Mouse (Mus musculus) granulocyte monocyte progenitor cell, adult 5-6 weeks (primary cell): ENCODE measurements around the gene Elk3. TPM values are rescaled to one million over a fixed set of nuclear protein-coding genes. Genes with fewer than 3 reads are reported as not detected.

Source experiments
- ATAC-seq: replicated peaks from 2 replicates; pipeline ENCODE4 v1.8.0; 2016; ENCODE audit warnings: mild to moderate bottlenecking, moderate TSS enrichment, inconsistent platforms; ENCODE audit not compliant: poor library complexity, severe bottlenecking
- total RNA-seq, 2 experiments: library from RNA; stranded (forward) in 1 of 2; stranded (reverse) in 1 of 2; fragments of 200-712, 200-1000 nt in 1 of 2; fragments of >200 nt in 1 of 2; fragmentation: Nextera tagmentation in 1 of 2; gene quantifications; 2 replicates each; pipeline ENCODE4 v1.2.3; 2014 to 2017

Gene Elk3
- total RNA-seq, 2 experiments from 2014 or later = 16.3 to 32.0 TPM

DNA sequence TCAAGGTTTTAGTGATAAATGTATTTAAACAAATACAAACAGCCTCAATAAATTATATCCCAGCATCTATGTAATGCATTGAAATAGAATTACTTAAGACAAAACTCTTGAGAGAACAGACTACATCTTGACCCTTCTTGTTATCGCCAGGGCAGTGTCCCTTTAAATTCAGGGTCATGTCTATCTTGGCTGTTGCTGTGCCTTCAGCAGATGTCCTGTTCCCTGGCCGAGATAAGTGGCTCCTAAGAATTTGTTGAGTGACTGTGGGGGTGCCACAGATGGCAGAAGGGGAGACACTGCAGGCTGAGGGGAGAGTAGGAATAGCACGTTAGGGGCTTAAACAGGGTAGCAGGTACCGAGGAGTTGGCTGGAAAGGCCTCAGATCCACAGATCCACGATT is 22.3 kb upstream of the Elk3 start:
- ATAC-seq = no peak

DNA sequence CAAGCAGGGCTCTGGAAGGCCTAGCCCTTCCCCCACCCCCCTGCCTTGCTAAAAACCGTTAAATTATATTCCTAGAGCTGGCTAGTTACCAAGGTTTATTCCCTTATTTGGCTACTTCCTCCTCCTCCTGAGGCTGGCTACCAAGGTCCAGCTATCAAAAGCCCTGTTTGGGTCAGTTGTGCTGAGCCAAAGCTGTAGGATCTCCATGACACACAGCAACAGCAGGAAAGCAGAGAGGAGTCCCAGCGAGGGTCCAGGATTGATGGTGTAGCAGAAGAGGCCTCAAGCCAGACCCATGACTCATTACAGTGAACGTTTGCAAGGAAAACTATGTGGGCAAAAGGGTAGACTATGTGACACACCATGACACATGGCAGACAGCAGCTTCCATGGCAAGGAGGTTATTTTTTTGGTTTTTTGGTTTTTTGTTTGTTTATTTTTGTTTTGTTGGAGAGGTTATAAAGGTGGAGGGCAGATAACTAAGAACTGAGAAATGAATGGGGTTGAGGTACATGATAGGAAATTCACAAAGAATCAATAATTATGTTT is 21.4 kb upstream of the Elk3 start:
- ATAC-seq = no peak

DNA sequence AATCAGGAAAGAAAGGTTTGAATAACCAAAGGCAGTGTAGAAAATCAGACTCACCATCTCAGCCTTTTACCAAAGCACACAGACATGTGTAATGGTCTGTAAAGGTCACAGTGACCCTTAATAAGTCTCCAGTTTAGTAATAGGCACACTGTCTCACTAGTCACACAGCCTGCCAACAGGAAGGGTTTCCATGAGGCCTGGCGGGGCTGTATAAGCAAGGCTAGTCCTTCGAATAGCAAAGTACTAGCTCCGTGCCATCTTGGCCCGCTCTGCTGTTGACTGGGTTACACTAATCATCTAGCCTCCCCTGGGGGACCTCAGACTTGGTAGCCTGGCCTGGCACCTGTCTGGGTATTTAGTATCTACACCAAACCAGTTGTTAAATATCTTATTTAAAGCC is 20.6 kb upstream of the Elk3 start:
- no peak for ATAC-seq

DNA sequence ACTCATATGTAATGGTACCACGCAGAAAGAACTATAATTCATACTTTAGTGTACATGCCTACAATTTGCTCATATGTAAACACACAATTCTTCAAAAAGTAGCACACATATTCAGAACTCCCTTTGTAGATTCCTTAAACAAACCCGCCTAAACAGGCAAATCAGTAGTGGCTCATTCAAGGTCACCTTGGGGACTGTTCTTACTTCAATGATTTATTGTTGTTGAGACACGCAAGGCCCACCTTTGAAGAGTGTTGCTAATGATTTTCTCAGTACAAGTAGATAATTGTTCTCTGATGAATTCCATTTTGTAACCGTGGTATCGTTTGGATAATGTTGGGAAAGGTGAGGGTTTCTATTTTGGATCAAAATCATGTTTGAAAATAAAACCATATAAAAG is 17.4 kb upstream of the Elk3 start:
- no peak for ATAC-seq

DNA sequence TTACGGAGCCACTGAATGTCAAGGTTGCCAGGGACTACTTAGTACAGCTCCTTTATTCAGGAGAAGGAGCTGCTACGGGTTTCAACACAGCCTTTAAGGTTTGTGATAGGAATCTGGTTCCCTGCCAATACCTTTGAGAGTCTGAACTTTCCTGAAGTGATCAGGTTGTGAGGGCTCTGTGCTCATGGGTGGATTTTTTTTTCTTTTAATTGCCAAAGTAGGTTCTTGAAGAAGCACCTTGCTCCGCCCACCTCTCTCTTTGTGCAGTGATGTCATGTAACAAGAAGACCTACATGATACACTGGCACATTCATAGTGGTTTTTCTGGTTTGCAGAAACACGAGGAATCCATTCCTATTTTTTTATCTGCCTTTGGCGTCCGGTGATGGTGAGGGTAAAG is 16.3 kb upstream of the Elk3 start:
- no peak for ATAC-seq

DNA sequence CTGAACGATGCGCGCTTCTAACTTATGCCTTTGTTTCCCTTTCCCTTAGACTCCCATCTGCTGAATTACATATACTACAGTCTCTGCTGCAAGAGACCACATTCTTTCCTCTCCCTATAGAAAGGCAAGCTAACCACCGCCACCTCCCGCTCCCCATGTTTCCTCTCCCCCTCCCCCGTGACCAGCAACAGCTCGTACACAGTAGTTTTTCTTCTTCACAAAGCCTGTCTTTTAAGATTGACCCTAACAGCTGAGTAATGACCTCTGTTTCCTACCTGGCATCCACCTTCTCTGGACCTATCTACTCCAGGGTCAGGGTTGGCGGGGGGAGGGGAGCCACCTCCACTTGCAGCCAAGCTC is 15.8 kb upstream of the Elk3 start:
- ATAC-seq = peak; percentile 29

DNA sequence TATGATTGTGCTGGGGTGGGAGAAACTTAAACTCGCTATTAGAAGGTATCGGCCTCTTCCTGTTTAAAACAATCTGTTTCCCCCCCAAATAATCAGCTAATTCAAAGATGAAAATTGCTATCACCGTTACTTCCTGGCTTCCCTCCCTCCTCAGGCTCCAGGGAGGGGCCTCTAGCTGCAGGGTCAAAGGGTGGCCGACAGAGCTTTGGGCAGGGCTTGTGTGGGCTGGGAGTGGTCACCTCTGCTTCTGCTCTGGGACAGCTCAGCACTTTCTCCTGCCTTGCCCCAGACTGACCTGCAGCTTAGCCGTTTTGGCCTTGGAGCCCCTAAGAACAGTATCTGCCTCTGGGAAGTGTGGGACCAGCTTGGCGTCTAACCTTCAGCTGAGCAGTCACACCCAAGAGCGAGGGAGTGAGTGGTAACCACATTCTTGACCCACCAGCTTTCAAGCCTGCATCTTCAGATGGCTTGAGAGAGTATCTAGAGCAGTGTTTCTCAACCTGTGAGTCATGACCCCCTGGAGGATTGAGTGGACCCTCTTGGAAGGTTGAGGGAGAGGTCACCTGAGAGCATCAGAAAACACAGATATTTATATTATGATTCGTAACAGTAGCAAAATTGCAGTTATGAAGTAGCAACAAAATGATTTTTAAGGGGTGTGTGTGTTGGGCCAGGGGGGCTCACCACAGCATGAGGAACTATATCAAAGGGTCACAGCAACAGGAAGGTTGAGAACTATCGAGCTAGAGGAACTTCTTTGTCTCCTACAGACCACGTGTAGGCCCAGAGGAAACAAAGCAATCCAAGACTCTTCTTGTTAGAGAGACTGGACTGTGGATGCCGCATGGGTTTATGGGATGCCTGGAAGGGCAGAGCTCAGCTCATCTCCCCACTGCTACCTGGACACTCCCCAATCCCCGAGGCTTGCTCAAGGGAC is 15.1 kb upstream of the Elk3 start:
- peak; percentile 69 for ATAC-seq

DNA sequence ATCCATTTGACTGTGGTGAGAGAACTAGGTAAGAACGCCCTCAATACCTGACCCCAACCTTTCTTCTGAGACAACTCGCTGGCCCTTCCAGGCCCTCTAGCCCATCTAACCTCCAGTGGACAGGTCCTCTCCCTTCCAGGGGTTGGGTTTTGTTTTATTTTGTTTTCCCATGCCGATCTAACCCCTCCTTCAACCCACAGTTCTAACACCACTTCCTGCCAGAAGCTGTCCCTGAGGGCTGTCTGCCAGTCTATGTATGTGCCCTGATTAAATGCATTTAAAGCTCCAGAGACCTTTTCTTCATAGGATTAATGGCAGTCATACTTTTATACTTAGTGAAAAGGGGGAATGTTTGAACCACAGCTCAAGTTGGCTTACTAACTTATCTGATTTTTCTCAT is 14.4 kb upstream of the Elk3 start:
- ATAC-seq = no peak

DNA sequence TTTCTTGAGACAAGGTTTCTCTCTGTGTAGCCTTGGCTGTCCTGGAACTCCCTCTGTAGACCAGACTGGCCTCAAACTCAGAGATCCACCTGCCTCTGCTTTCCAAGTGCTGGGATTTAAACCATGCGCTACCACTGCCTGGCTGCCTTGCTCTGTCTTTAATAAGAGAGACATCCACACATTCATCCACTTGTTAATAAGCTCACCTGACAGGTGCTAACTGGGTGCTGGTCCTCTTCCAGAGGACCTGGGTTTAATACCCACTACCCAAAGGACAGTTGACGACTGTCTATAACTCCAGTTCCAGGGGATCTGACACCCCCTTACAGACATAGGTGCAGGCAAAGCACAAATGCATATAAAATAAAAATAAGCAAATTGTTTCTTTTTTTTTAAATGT is 13.5 kb upstream of the Elk3 start:
- no peak for ATAC-seq

DNA sequence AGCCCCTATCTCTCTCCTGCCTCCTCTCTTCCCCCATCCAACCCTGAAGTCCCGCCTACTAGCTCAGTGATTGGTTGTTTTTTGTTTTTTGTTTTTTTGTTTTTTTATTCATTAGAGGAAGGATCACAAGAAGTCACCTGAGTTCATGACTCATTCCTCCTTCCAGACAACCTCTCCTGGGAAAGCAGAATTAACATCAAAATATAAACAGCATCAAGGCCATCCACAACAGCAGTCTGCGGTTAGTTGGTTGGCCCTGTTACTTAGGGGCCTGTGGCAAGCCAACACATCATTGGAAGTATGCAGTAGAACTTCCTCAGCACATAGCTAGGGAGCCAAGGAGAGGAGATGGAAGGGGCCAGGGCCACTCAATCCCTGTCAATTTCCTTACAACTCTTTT is 12.7 kb upstream of the Elk3 start:
- ATAC-seq = no peak

DNA sequence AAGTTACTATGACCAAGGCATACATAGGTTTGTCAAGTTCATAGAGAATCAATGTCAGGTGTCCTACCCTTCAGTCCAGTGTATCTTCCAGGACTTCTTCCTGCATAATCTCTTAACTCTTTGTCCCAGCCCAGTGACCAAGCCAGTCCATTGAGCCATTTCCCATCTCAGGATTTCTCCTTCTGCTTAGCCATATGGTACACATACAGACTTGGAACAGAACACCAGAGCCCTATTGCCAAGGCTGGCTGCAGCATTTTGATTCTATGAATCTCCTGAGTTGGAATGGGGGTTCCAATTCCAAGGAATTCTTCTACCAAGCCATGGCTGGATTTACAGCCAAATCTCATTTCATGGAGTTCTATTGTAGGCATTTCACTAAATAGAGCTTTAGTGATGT is 10.8 kb upstream of the Elk3 start:
- ATAC-seq = no peak

DNA sequence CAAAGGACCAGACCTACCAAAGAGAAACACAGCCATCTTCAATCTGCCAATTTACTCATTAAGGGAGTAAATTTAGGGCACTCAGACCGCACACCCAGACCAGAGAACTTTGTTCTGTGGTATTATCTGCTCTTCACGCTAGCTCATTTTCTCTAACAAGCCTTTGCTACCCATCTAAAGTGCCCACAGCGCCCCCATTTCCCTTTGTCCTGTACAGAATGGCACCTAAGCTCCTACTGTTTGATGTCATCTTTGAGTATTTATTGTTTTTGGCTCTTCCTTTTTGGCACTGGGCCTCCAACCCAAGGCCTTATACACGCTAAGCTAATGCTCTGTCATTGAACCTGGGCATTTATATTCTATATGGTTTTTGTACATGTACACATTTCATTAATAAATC is 9.2 kb upstream of the Elk3 start:
- ATAC-seq = no peak

DNA sequence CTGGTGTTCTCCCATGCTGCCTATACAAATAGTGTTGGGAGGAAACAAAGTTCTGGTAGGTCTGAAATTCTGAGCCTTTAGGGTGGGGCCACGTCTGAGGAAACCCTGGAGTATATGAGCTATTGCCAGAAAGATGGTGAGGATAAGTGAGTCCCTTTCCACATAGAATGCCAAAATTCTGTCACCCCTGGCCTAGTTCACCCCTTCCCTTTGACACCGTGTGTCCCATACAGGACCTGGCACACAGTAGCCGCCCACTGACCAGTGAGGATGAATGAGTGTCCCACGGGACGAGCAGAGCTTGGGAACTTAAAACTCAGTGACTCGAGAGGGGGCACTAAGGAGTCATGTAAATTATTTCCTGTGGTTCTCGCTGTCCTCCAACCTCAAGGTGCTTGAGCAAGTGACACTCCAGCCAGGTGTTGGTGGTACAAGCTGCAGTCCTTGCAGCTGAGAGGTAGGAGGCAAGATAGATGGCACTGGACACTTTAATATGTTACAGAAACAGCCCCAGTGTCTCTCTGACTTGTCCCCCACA is 8.7 kb upstream of the Elk3 start:
- no peak for ATAC-seq

DNA sequence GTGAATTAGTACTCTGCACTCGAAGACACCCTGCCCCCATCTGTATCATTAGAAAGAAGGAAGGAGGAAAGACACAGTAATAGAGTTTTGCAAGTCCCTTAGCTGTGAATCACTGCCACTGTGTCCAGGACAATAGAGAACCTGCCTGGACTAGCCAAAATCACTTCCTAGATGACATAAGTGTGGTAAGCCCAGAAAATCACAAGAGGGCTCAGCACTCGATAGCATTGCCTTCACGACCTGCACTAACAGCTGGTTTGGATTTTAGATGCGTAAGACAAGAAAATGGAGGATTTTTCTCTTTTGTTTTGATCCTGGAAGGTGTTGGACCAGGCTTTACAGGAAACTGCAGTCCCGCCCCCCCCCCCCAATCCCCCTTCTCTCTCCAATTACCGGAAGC is 6.0 kb upstream of the Elk3 start:
- peak; percentile 90 for ATAC-seq

DNA sequence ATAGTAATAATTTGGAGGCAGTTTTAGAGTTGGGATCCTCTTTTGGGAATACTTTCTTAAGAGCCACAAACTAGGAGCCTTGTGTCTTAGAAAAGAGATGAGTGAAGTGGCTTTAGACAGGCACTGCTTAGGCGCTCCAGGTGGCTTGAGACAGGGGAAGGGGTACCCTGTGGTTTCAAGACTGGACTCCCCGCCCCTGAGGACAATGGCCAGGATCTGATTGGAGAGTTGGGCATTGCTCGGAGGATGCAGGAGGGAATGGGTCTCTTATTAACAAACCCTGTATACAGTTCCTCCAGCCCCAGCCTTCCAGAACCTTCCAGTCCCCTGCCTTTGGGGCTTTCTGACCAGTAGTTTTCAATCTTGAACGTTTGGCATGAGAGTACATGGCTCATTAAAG is 641 bp upstream of the Elk3 start:
- no peak for ATAC-seq

DNA sequence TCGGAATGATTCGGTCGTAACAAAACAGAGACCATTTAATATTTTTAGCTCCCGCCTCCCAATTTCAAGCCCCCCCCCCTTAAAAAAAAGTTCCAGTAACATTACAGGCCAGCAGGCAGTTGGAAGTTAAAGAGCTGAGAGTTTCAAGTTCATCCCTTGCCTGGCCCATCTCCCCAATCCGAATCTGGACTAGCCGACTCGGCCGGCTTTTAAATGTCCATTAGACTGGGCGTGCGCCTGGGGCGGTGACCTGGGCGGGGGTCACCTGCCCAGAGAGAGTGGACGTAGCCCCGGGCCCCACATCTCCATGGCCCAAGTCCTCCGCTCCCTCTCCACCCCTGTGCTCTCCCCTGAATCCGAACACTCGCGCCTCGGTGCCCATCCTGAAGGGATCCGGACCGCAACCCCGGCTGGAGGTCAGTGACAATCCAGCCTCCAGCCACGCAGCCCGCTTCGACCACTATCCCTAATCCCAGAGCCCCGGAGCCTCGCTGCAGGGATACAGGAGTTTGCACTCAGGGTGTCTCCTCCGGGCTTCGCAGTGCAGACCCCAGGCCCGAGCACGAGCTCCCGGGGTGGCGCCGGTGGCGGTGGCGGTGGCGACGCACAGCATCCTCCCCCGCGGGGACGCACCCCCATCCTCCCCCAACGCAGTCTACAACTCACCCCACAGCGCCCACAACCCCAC is 857 bp downstream of the Elk3 start:
- ATAC-seq = peak; percentile 23; the same call in 1 of the 2 replicates

DNA sequence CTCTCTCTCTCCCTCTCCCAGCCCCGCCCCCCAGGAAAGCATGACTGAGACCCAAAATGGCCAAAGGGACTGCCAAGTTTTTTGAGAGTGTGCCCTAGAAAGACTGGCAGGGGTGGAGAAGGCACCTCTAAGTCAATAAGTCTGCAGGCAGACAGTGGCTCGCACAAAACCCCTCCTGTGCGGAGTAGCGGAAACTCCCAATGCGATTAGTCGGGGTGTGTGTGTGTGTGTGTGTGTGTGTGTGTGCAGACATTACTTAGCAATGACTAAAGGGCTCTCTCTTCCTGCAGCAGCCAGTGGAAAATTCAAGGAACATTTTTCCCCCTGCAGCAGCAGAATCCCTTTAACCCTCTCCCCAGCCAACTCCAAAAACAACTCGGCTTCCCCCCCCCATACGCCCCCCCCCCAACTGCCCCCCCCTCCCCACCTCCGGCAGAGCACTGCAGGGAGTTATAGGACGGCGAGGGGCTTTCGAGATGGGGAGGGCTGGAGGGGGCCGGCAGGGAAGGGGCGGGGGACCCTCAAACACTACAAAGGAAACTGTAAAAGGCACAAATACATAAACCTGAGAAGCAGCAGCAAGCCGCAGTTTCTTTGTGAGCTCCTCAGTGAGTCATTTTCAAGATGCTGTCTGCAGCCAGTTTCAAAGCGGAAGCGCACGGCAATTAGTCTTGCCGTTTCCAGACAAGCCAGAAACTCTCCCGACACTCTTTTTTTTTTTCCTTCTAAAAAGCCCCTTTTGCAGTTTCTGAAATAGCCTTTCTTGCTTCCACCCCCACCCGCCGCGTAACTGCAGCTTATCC is 1.6 kb downstream of the Elk3 start:
- ATAC-seq = peak; percentile 58

DNA sequence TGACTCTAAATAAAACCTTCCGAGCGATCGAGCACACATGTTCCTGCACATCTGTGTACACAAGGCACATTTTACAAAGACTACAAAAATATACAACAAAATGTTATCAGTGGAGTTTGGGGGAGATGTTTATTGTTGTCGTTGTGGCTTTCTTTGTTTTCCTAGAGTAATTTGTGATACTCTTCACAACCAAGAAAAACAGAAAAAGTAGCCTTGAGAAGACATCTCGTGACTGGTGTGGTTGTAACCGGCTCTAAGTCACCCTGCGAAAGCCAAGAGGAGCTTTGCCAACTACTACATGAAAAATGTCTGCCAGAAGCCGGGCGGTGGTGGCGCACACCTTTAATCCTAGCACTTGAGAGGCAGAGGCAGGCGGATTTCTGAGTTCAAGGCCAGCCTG is 4.6 kb downstream of the Elk3 start:
- no peak for ATAC-seq

DNA sequence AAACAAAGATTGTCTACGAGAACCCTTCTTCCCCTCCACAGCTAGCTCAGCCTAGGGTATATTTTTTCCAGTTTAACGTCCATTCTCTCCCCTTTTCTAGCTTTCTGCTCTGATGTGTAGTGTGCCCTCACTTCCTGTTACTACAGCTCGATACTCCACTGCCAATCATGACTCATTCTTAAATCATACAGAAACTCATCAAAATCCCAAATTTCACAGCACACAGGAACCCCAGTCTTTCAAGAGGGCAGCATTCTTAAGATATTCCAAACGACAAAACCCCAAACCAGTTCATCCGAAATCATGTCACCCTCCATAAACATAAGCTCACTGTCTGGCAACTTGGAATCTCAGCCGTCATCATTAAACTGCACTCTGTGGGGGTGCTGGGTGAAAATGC is 5.0 kb downstream of the Elk3 start:
- peak; percentile 36; the same call in 1 of the 2 replicates for ATAC-seq

DNA sequence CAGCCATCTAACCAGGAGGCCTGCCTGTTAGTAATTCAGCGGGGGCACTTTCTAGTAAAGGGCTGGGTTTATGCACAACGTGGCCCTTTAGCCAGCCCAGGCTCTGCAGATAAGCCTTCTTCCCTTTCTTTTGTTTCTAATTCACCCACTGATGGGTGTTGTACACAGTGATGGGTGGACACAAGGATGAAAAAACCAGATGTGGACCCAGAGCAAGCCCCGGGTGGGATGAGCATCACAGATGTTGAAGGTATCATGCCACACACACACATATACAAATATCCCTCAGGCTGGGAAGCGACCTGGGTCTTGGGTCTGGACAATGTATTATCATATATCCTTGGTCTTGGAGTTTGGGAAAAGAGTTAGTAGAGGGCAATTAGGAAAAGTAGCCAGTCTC is 7.7 kb downstream of the Elk3 start:
- no peak for ATAC-seq

DNA sequence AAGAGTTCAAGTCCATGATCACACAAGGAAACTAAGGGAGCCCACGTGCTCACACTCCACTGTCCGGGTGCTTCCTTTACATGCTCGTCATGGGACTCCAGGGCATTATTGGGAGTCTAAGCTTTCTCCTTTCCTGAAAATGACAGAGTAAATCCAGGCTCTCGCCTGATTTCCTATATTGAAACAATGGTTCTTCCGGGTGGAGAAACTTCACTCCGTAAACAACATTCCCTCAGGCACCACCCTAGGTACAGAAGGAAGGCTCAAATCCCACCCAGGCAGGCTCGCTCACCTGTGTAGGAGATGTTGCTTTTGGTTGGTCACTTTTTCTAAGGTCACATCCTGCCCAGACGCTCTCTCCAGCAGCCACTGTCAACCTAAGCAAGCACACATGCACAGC is 9.1 kb downstream of the Elk3 start:
- no peak for ATAC-seq
